Mouse (Mus musculus): Measurements from ENCODE around the gene Brd4.

- TF ChIP-seq CTCF (IDR thresholded peaks at IDR 0.05; ENCODE audit: control insufficient read depth, insufficient read depth, insufficient replicate concordance, low read depth, low read length) (no peak), POLR2A (IDR thresholded peaks at IDR 0.05; ENCODE audit: control insufficient read depth, low read depth, low read length) (no peak)
Measured at GRCm38 (mm10) chr17:32268540-32268960, 16.0 kb downstream of the Brd4 start.

Data from testis, adult 2 months (tissue).